Mouse (Mus musculus) T-helper 2 cell (primary cell): Measurements from ENCODE around the gene Rph3al.

Experiments used
- in situ Hi-C: fragments of 300-600 bp; cut with MboI, MseI; formaldehyde crosslinking; loops from one replicate; pipeline ENCODE4 v1.15.1; 2025; ENCODE audit warnings: high pct_unique_total_duplicates

Gene Rph3al

GRCm38 (mm10) chr11:75950459-75950858 lies 12.2 kb upstream of the Rph3al start:
- in situ Hi-C loops: no loop called here

- in situ Hi-C loops: no loop called here
Measured at GRCm38 (mm10) chr11:75948789-75949188, 10.6 kb upstream of the Rph3al start.

- in situ Hi-C loops: no loop called here
Measured at GRCm38 (mm10) chr11:75947223-75947622, 9.0 kb upstream of the Rph3al start.

- in situ Hi-C loops: no loop called here
Measured at GRCm38 (mm10) chr11:75945805-75946450, 7.7 kb upstream of the Rph3al start.

GRCm38 (mm10) chr11:75937370-75937871 lies 808 bp downstream of the Rph3al start:
- in situ Hi-C loops: no loop called here

- in situ Hi-C loops: no loop called here
Measured at GRCm38 (mm10) chr11:75935819-75936430, 2.3 kb downstream of the Rph3al start.

GRCm38 (mm10) chr11:75934425-75934824 lies 3.8 kb downstream of the Rph3al start:
- in situ Hi-C loops: no loop called here

DNA sequence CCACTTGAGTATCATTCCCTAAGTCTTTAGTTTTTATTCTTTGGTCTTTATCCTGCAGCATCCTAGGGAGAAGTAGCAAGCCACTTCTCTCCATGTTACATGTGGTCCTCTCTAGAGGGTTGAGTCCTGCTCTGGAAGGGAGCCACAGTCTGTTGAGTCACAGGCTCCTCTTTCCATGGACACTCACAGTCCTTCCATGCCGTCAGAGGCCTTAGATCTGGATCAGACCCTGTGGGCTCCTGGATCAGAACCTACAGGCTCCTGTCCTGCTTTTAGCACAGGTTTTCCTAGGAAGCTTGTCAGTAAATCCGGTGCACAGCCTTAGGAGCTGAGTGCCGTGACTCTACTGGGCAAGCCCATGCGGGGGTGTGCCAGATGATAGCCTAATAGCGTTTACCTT lies 4.9 kb downstream of the Rph3al start:
- in situ Hi-C loops: no loop called here

DNA sequence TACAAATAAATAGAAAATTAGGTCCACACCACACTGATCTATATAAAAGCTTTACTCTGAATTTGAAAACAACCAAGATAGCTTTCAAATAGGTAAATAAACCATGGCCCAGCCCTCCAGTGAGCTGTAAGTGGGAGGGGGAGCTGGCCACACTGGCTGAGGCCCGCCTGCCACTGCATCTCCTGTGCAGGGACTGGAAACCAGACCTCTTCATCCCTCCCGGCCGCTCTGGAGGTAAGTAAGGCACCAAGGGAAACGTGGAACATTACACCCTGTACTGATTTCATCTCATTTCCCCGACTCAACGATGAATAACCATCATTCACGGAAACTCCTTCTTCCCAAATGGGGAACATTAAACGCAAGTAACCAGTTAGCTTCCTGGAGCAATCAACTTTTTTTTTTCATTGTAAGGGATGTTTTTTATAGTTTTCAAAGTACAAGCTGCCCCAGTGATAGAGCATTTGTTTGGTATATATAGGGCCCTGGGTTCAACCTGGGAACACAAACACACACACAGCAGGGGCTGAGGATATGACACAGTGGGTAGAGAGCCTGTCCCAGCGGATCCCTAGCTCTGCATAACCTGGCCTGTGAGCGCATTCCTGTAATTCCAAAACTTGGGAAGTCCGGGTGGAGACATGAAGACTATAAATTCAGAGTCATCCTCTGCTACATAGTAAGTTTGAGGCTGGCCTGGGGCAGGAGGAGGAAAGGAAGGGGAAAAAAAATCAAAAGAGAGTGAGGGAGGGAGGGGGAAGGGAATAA lies 7.1 kb downstream of the Rph3al start:
- in situ Hi-C loops: no loop called here

- in situ Hi-C loops: no loop called here
Measured at GRCm38 (mm10) chr11:75930208-75930607, 8.0 kb downstream of the Rph3al start.

GRCm38 (mm10) chr11:75927881-75928280 lies 10.3 kb downstream of the Rph3al start:
- in situ Hi-C loops: no loop called here

DNA sequence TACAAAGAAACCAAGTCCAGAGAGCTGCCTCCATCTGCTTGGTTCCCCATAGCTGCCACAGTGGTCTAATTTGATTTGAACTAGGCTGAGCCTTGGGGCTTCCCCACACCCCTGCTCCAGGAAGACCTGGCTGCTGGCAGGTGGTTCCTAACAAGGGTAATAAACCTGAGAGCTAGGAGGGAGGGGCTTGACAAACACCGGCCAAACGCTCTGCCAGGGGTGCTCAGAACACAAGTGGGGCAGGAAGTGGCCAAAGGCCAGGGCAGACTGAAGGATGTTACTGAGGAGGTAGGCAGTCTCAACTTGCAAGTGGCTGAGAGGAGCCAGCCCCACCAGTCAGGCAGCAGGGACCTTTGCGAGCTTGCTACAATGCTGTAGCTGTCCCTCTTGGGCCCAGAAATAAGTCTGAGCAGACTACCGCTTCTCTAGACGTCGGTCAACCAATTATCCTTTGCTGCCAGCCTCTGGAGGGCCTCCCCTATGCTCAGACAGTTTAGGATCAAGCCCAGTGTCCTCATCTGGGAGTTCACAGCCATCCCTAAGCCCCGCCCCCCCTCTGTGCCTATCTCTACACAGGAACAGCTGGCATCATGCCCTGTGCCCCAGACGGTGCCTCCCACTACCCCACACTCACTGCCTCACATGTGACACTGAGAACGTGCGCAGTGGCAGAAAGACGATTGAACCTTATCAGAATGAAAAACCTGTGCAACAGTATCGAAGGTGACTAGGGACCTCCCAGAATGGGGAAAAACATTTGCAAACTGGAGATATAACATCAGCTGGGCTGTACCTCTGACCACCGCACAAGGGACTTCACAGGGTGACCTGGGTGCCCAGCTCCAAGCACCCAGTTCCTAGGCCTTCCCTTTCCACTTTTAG lies 11.6 kb downstream of the Rph3al start:
- in situ Hi-C loops: no loop called here

GRCm38 (mm10) chr11:75925801-75926200 lies 12.4 kb downstream of the Rph3al start:
- in situ Hi-C loops: no loop called here

- in situ Hi-C loops: no loop called here
Measured at GRCm38 (mm10) chr11:75922741-75923140, 15.5 kb downstream of the Rph3al start.

DNA sequence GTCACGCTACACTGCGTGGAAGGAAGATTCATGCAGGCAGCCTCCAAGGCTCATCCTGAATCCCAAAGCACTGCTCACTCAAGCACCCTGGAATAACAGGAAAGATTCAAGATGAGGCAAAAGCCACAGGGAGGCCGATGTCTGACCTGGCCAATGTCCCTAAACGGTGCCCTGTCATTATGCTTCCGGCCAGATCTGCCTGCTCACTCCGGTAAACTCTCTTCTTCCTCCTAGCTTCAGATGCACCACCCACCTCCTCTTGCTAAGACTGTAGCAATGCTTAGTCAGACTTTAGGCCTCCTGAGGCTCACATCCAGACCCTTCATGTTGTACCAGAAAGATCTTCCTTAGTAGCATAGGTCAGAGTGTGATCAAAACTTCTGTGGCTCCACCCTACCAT lies 19.1 kb downstream of the Rph3al start:
- in situ Hi-C loops: no loop called here

DNA sequence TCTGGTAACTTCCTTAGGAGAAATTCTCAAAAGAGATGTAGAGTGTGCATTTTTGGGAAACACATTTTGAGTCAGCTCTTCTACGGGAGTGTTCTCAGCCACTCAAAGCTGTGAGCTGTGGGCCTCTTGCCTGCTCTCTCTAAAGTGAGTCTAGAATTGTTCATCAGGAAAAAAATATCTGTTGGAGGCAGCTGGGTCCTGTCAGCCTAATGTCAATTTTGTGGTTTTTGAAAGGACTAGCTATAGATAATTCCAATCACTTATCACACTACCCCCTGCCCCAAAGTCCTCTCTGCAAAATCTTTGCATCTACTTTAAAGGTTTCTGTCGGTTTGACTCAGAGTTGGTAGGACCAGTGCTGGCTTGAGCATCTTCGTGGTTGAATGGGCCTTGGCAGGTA lies 20.9 kb downstream of the Rph3al start:
- in situ Hi-C loops: no loop called here

- in situ Hi-C loops: no loop called here
Measured at GRCm38 (mm10) chr11:75913953-75914352, 24.3 kb downstream of the Rph3al start.

- in situ Hi-C loops: no loop called here
Measured at GRCm38 (mm10) chr11:75912944-75913657, 25.1 kb downstream of the Rph3al start.

- in situ Hi-C loops: no loop called here
Measured at GRCm38 (mm10) chr11:75911962-75912361, 26.3 kb downstream of the Rph3al start.

DNA sequence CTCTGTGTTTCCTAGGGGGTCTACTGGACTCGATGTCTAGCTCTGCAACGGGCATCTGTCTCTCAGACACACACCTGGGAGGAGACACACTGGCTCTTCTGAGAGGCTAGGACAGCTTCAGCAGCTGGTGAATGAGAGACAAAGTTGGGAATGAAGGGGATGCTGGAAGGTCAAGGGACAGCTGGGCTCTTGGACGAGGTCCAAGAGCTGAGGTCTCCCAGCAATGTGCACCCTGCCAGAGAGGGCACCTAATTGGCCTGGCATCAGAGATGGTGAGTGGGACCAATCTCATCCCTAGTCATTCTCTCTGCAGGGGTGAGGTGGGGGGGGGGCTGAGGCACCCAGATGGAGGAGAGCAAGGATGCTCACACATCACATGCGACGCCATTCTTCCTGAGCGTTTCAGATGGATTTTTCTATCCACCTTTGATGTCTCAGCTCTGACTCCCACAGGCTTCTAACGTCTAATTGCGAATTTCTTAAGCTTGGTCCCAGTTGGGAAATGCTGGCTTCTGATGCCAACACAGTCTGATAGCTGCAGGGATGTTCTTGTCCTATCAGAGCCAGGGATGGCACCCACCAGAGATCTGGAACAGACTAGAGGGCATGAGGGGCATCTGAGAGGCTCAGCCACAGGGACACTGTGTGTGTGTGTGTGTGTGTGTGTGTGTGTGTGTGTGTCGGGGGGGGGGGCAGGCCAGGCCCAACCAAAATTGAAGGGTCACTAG lies 28.4 kb downstream of the Rph3al start:
- in situ Hi-C loops: loop anchor here (5.0 to 10.0 kb wide), 2 partner anchors 57 to 195 kb away; no protein-coding TSS in a partner anchor
